Mouse (Mus musculus): Measurements from ENCODE around the gene Zfp629. TPM values are rescaled to one million over a fixed set of nuclear protein-coding genes. Genes with fewer than 3 reads are reported as not detected.
A peak's percentile ranks its signal among the peaks of the same experiment; 100 is the strongest.

Gene Zfp629
- polyA plus RNA-seq, 1 experiment from 2014 or later = 24.6 TPM

- Histone ChIP-seq H3K4me2 (replicated peaks) (peak overlapping the region; percentile 86), H3K9ac (peak overlapping the region; percentile 96), H3K27me3 (no peaks in the 10 kb centered on the region), H3K4me1 (peaks cover 13% of the 10 kb centered on the region), H3K27ac (peak overlapping the region; percentile 82), H3K4me3 (peak overlapping the region; percentile 98), H3K36me3 (peaks cover 42% of the 10 kb centered on the region), H3K9me3 (peaks cover 5% of the 10 kb centered on the region; the same call in 1 of the 2 replicates)
- ATAC-seq (ENCODE audit: insufficient number of reproducible peaks, insufficient read depth, low FRiP score, low TSS enrichment) = no peak
- WGBS = 16% methylated on average over 8 of the region's 8 CpGs
Observed at GRCm38 (mm10) chr7:127614091-127614490, 1.5 kb downstream of the Zfp629 start.

GRCm38 (mm10) chr7:127613501-127613900 lies 2.1 kb downstream of the Zfp629 start:
- no peak overlapping the region; the same call in 1 of the 2 replicates for H3K27ac ChIP-seq
- 78% methylated on average over 8 of the region's 8 CpGs for WGBS
- H3K4me1 ChIP-seq = peaks cover 13% of the 10 kb centered on the region
- H3K9ac ChIP-seq = peak overlapping the region; percentile 96; the same call in 1 of the 2 replicates
- peak overlapping the region; percentile 86 for H3K4me2 ChIP-seq (replicated peaks)
- ATAC-seq (ENCODE audit: insufficient number of reproducible peaks, insufficient read depth, low FRiP score, low TSS enrichment) = no peak
- peak overlapping the region; percentile 98 for H3K4me3 ChIP-seq
- H3K36me3 ChIP-seq = peaks cover 48% of the 10 kb centered on the region
- no peaks in the 10 kb centered on the region for H3K27me3 ChIP-seq
- H3K9me3 ChIP-seq = peaks cover 5% of the 10 kb centered on the region; the same call in 1 of the 2 replicates

GRCm38 (mm10) chr7:127611561-127611960 lies 4.0 kb downstream of the Zfp629 start:
- peaks cover 62% of the 10 kb centered on the region for H3K36me3 ChIP-seq
- peaks cover 13% of the 10 kb centered on the region for H3K4me1 ChIP-seq
- H3K27me3 ChIP-seq = no peaks in the 10 kb centered on the region
- H3K9me3 ChIP-seq = peaks cover 5% of the 10 kb centered on the region; the same call in 1 of the 2 replicates
- 96% methylated on average over 26 of the region's 26 CpGs for WGBS
- H3K27ac ChIP-seq = no peak overlapping the region
- no peak overlapping the region for H3K9ac ChIP-seq
- H3K4me3 ChIP-seq = 0 out of 2 replicates have a peak overlapping the region, but pooled peaks have one; percentile 4
- no peak overlapping the region for H3K4me2 ChIP-seq (replicated peaks)
- no peak for ATAC-seq (ENCODE audit: insufficient number of reproducible peaks, insufficient read depth, low FRiP score, low TSS enrichment)

GRCm38 (mm10) chr7:127611011-127611410 lies 4.6 kb downstream of the Zfp629 start:
- no peak for ATAC-seq (ENCODE audit: insufficient number of reproducible peaks, insufficient read depth, low FRiP score, low TSS enrichment)
- Histone ChIP-seq H3K27me3 (no peaks in the 10 kb centered on the region), H3K4me3 (0 out of 2 replicates have a peak overlapping the region, but pooled peaks have one; percentile 4), H3K27ac (no peak overlapping the region), H3K4me1 (peaks cover 13% of the 10 kb centered on the region), H3K36me3 (peaks cover 68% of the 10 kb centered on the region), H3K4me2 (replicated peaks) (no peak overlapping the region), H3K9me3 (peaks cover 5% of the 10 kb centered on the region; the same call in 1 of the 2 replicates), H3K9ac (no peak overlapping the region)
- WGBS = 96% methylated on average over 29 of the region's 29 CpGs

GRCm38 (mm10) chr7:127607150-127607549 lies 8.4 kb downstream of the Zfp629 start:
- Histone ChIP-seq H3K27ac (no peak overlapping the region), H3K27me3 (no peaks in the 10 kb centered on the region), H3K36me3 (peaks cover 87% of the 10 kb centered on the region), H3K4me2 (replicated peaks) (no peak overlapping the region), H3K9me3 (peaks cover 5% of the 10 kb centered on the region; the same call in 1 of the 2 replicates), H3K9ac (no peak overlapping the region), H3K4me3 (no peak overlapping the region), H3K4me1 (no peaks in the 10 kb centered on the region)
- no peak for ATAC-seq (ENCODE audit: insufficient number of reproducible peaks, insufficient read depth, low FRiP score, low TSS enrichment)
- 82% methylated on average over 6 of the region's 6 CpGs for WGBS

GRCm38 (mm10) chr7:127604256-127604655 lies 11.3 kb downstream of the Zfp629 start:
- H3K9me3 ChIP-seq = no peaks in the 10 kb centered on the region
- no peaks in the 10 kb centered on the region for H3K4me1 ChIP-seq
- no peak overlapping the region for H3K27ac ChIP-seq
- peaks cover 85% of the 10 kb centered on the region for H3K36me3 ChIP-seq
- WGBS = 87% methylated on average over 10 of the region's 10 CpGs
- no peak for ATAC-seq (ENCODE audit: insufficient number of reproducible peaks, insufficient read depth, low FRiP score, low TSS enrichment)
- H3K4me2 ChIP-seq (replicated peaks) = no peak overlapping the region
- no peaks in the 10 kb centered on the region for H3K27me3 ChIP-seq
- no peak overlapping the region for H3K4me3 ChIP-seq
- H3K9ac ChIP-seq = no peak overlapping the region

- H3K4me3 ChIP-seq = no peak overlapping the region
- H3K9me3 ChIP-seq = no peaks in the 10 kb centered on the region
- no peak overlapping the region for H3K4me2 ChIP-seq (replicated peaks)
- peaks cover 83% of the 10 kb centered on the region for H3K36me3 ChIP-seq
- H3K27ac ChIP-seq = no peak overlapping the region
- 78% methylated on average over 2 of the region's 2 CpGs for WGBS
- no peak overlapping the region for H3K9ac ChIP-seq
- no peak for ATAC-seq (ENCODE audit: insufficient number of reproducible peaks, insufficient read depth, low FRiP score, low TSS enrichment)
- no peaks in the 10 kb centered on the region for H3K4me1 ChIP-seq
- no peaks in the 10 kb centered on the region for H3K27me3 ChIP-seq
Observed at GRCm38 (mm10) chr7:127602903-127603302, 12.7 kb downstream of the Zfp629 start.

GRCm38 (mm10) chr7:127601735-127602134 lies 13.9 kb downstream of the Zfp629 start:
- ATAC-seq (ENCODE audit: insufficient number of reproducible peaks, insufficient read depth, low FRiP score, low TSS enrichment) = no peak
- Histone ChIP-seq H3K4me1 (no peaks in the 10 kb centered on the region), H3K9me3 (no peaks in the 10 kb centered on the region), H3K4me2 (replicated peaks) (no peak overlapping the region), H3K4me3 (no peak overlapping the region), H3K36me3 (peaks cover 88% of the 10 kb centered on the region), H3K27ac (no peak overlapping the region), H3K9ac (no peak overlapping the region), H3K27me3 (no peaks in the 10 kb centered on the region)
- 85% methylated on average over 4 of the region's 4 CpGs for WGBS

- WGBS = 93% methylated on average over 7 of the region's 7 CpGs
- Histone ChIP-seq H3K4me3 (no peak overlapping the region), H3K4me1 (no peaks in the 10 kb centered on the region), H3K4me2 (replicated peaks) (no peak overlapping the region), H3K9me3 (no peaks in the 10 kb centered on the region), H3K27me3 (no peaks in the 10 kb centered on the region), H3K36me3 (peaks cover 90% of the 10 kb centered on the region), H3K27ac (no peak overlapping the region), H3K9ac (no peak overlapping the region)
- ATAC-seq (ENCODE audit: insufficient number of reproducible peaks, insufficient read depth, low FRiP score, low TSS enrichment) = no peak
Observed at GRCm38 (mm10) chr7:127600612-127601011, 15.0 kb downstream of the Zfp629 start.

GRCm38 (mm10) chr7:127596747-127597146 lies 18.9 kb downstream of the Zfp629 start:
- no peaks in the 10 kb centered on the region for H3K4me1 ChIP-seq
- peaks cover 96% of the 10 kb centered on the region for H3K36me3 ChIP-seq
- H3K9me3 ChIP-seq = no peaks in the 10 kb centered on the region
- no peaks in the 10 kb centered on the region for H3K27me3 ChIP-seq
- no peak overlapping the region for H3K4me3 ChIP-seq
- H3K4me2 ChIP-seq (replicated peaks) = no peak overlapping the region
- no peak overlapping the region for H3K27ac ChIP-seq
- H3K9ac ChIP-seq = no peak overlapping the region
- WGBS = 94% methylated on average over 17 of the region's 17 CpGs
- no peak for ATAC-seq (ENCODE audit: insufficient number of reproducible peaks, insufficient read depth, low FRiP score, low TSS enrichment)

GRCm38 (mm10) chr7:127592575-127592974 lies 23.0 kb downstream of the Zfp629 start:
- Histone ChIP-seq H3K27me3 (no peaks in the 10 kb centered on the region), H3K4me1 (peaks cover 8% of the 10 kb centered on the region), H3K9ac (no peak overlapping the region), H3K36me3 (peaks cover 79% of the 10 kb centered on the region), H3K27ac (no peak overlapping the region), H3K4me2 (replicated peaks) (no peak overlapping the region), H3K4me3 (no peak overlapping the region), H3K9me3 (no peaks in the 10 kb centered on the region)
- WGBS = 90% methylated on average over 14 of the region's 14 CpGs
- ATAC-seq (ENCODE audit: insufficient number of reproducible peaks, insufficient read depth, low FRiP score, low TSS enrichment) = no peak

GRCm38 (mm10) chr7:127591108-127591507 lies 24.5 kb downstream of the Zfp629 start:
- ATAC-seq (ENCODE audit: insufficient number of reproducible peaks, insufficient read depth, low FRiP score, low TSS enrichment) = no peak
- WGBS = 95% methylated on average over 10 of the region's 10 CpGs
- Histone ChIP-seq H3K27ac (no peak overlapping the region), H3K36me3 (peaks cover 64% of the 10 kb centered on the region), H3K27me3 (no peaks in the 10 kb centered on the region), H3K4me2 (replicated peaks) (no peak overlapping the region), H3K9ac (no peak overlapping the region), H3K9me3 (no peaks in the 10 kb centered on the region), H3K4me3 (no peak overlapping the region), H3K4me1 (peaks cover 15% of the 10 kb centered on the region)
